Mouse (Mus musculus): Measurements from ENCODE around the gene Gm49711. TPM values are rescaled to one million over a fixed set of nuclear protein-coding genes. Genes with fewer than 3 reads are reported as not detected.

The Gm49711 gene
- polyA plus RNA-seq, 1 experiment: 0.12 TPM

DNA sequence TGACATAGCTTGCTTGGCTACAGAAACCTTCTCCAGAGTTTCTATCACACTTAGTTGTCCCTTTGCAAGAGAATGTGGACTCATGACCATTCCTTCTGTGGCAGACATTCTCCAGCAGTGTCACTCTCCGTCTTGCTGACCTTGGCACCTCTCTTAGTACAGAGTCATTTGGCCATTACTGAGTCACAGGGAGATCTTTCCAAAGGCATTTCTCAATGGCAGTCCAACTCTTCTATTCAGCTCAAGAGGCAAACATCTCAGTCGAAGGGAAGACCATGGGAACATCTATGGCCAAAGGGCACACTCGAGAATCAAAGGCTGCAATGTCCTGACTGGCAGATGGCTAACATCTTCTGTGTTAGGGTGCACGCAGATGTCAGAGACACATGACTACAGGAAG, 74.4 kb downstream of the Gm49711 start:
- no peak for TF ChIP-seq CTCF (IDR thresholded peaks at IDR 0.05; ENCODE audit: extremely low read depth, insufficient read depth, insufficient read length, insufficient replicate concordance)
- no peak for TF ChIP-seq POLR2A (IDR thresholded peaks at IDR 0.05; ENCODE audit: low read depth, low read length)
- 77% methylated on average over 4 of the region's 4 CpGs for WGBS
- no peak for DNase-seq (ENCODE audit: low read depth in 1 of 2, low spot score in 2 of 2)
- no peaks in the 10 kb centered on the region for H3K4me1 ChIP-seq (ENCODE audit: control insufficient read depth, insufficient read depth, insufficient read length)
- no peaks in the 10 kb centered on the region for H3K36me3 ChIP-seq (ENCODE audit: control insufficient read depth, insufficient read depth, low read length)
- H3K4me3 ChIP-seq (ENCODE audit: extremely low read depth, insufficient read depth, insufficient read length): no peak overlapping the region
- H3K27me3 ChIP-seq (ENCODE audit: control insufficient read depth, insufficient read depth, low read length): no peaks in the 10 kb centered on the region
- H3K27ac ChIP-seq (ENCODE audit: insufficient read depth, low read length): no peak overlapping the region

DNA sequence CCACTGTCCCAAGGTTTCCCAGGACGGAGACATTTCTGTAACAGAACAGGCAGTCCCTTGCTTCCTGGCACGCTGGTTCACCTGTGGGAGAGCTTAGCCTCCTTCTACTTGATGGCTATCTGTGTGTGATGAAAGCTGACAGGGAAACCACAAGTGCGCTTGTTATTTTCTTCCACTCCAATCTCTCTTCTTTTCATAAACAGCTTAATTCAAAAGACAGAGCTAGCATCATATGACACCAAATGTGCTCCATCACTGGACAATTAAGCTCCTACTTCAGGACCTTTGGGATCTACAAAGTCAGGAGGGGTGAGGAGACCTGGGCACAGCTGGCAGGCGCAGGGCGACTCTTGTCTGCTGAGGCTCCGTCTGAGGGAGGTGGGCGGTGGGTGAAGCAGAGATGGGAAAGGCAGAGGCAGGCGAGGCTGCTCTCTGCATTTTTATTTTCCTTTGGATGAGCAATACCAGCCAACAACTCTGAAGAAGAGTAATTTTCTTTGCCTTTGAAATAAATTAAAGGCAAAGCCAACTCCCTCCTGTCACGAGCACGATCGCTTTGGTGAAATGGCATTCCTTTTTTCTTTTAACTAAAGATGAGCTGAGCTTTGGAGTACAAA, 76.1 kb downstream of the Gm49711 start:
- Histone ChIP-seq H3K27me3 (ENCODE audit: control insufficient read depth, insufficient read depth, low read length) (no peaks in the 10 kb centered on the region), H3K4me3 (ENCODE audit: extremely low read depth, insufficient read depth, insufficient read length) (no peak overlapping the region), H3K36me3 (ENCODE audit: control insufficient read depth, insufficient read depth, low read length) (no peaks in the 10 kb centered on the region), H3K27ac (ENCODE audit: insufficient read depth, low read length) (no peak overlapping the region), H3K4me1 (ENCODE audit: control insufficient read depth, insufficient read depth, insufficient read length) (no peaks in the 10 kb centered on the region)
- TF ChIP-seq CTCF (IDR thresholded peaks at IDR 0.05; ENCODE audit: extremely low read depth, insufficient read depth, insufficient read length, insufficient replicate concordance) (no peak), POLR2A (IDR thresholded peaks at IDR 0.05; ENCODE audit: low read depth, low read length) (no peak)
- no peak for DNase-seq (ENCODE audit: low read depth in 1 of 2, low spot score in 2 of 2)
- WGBS: 89% methylated on average over 11 of the region's 11 CpGs

DNA sequence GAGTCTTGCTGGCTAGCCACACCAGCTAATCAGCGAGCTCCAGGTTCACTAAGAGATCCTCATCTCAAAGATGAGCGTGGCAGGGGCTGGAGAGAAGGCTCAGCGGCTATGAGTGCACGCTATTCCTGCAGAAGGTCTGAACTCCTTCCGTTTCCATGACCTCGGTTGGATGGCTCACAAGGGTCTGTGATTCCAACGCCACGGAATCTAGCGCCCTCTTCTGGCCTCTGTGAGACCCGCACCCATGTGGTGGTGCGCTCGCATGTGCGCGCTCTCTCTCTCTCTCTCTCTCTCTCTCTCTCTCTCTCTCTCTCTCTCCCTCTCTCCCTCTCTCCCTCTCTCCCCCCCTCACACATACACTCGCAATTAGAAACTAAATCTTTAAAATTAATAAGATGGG, 78.2 kb downstream of the Gm49711 start:
- DNase-seq (ENCODE audit: low read depth in 1 of 2, low spot score in 2 of 2): no peak
- Histone ChIP-seq H3K4me1 (ENCODE audit: control insufficient read depth, insufficient read depth, insufficient read length) (no peaks in the 10 kb centered on the region), H3K4me3 (ENCODE audit: extremely low read depth, insufficient read depth, insufficient read length) (no peak overlapping the region), H3K27ac (ENCODE audit: insufficient read depth, low read length) (no peak overlapping the region), H3K36me3 (ENCODE audit: control insufficient read depth, insufficient read depth, low read length) (no peaks in the 10 kb centered on the region), H3K27me3 (ENCODE audit: control insufficient read depth, insufficient read depth, low read length) (no peaks in the 10 kb centered on the region)
- TF ChIP-seq POLR2A (IDR thresholded peaks at IDR 0.05; ENCODE audit: low read depth, low read length): no peak
- no peak for TF ChIP-seq CTCF (IDR thresholded peaks at IDR 0.05; ENCODE audit: extremely low read depth, insufficient read depth, insufficient read length, insufficient replicate concordance)
- WGBS: 93% methylated on average over 15 of the region's 15 CpGs

DNA sequence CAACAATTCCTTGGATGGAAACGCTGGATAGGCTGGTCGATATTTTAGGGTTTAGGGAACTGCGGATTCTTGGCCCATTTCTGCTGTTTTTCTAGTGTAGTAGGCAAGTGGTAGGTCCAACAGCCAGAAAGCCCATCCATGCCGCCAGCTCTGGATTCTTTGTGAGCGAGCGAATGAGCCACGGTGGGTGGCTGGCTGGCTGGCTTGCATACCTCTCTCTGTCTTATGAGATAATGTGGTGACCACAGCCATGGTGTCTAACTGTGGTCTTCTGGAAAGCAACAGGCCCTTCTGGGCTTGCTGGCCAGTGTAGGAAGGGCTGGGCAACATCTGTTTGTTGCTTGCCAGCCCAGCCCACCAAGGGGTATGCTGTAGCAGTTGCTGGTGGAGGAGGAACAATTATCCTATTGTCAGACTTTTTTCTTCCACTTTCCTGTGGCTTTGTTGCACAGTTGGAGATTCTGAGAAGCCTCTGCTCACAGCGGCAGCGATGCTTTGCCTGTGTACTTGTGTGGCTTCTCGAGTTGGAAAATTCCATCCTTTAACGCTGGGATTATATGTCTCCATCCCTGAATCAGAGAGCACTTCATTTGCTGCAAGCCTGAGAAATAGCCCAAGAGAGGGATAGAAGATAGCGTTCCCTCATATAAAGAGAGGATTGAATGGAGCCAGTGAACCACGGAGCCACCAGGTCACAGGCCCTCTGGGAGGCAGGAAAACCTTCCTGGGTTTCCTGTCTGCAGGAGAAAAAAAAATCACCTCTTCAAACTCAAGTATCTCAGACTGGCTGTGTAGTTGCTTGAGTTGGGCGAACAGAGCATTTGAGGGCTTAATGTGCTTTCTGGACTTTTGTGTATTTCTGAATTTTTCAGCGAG, 81.5 kb downstream of the Gm49711 start:
- Histone ChIP-seq H3K4me3 (ENCODE audit: extremely low read depth, insufficient read depth, insufficient read length) (no peak overlapping the region), H3K36me3 (ENCODE audit: control insufficient read depth, insufficient read depth, low read length) (no peaks in the 10 kb centered on the region), H3K4me1 (ENCODE audit: control insufficient read depth, insufficient read depth, insufficient read length) (no peaks in the 10 kb centered on the region), H3K27me3 (ENCODE audit: control insufficient read depth, insufficient read depth, low read length) (no peaks in the 10 kb centered on the region), H3K27ac (ENCODE audit: insufficient read depth, low read length) (no peak overlapping the region)
- WGBS: 77% methylated on average over 15 of the region's 15 CpGs
- DNase-seq (ENCODE audit: low read depth in 1 of 2, low spot score in 2 of 2): no peak
- TF ChIP-seq POLR2A (IDR thresholded peaks at IDR 0.05; ENCODE audit: low read depth, low read length) (no peak), CTCF (IDR thresholded peaks at IDR 0.05; ENCODE audit: extremely low read depth, insufficient read depth, insufficient read length, insufficient replicate concordance) (no peak)

DNA sequence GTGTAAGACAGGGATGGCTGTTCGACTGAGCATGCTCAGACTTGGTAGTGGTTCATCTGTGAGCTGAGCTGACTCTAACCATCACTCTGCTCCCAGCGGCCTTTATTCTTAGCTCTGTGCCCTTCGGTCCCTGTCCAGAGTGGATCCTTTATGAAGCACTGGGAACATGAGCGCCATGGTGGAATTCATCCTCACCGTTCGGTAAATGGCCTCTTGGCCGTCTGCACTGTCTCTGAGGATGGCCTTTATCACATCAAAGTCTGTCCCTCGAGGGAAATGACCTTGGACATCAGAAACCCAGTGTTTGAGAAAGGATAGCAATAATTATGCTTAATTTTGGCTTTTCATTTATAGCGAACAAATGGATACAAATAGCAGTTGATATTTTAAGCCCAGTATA, 82.2 kb downstream of the Gm49711 start:
- no peaks in the 10 kb centered on the region for H3K4me1 ChIP-seq (ENCODE audit: control insufficient read depth, insufficient read depth, insufficient read length)
- no peaks in the 10 kb centered on the region for H3K27me3 ChIP-seq (ENCODE audit: control insufficient read depth, insufficient read depth, low read length)
- no peaks in the 10 kb centered on the region for H3K36me3 ChIP-seq (ENCODE audit: control insufficient read depth, insufficient read depth, low read length)
- TF ChIP-seq POLR2A (IDR thresholded peaks at IDR 0.05; ENCODE audit: low read depth, low read length): no peak
- TF ChIP-seq CTCF (IDR thresholded peaks at IDR 0.05; ENCODE audit: extremely low read depth, insufficient read depth, insufficient read length, insufficient replicate concordance): no peak
- H3K27ac ChIP-seq (ENCODE audit: insufficient read depth, low read length): no peak overlapping the region
- H3K4me3 ChIP-seq (ENCODE audit: extremely low read depth, insufficient read depth, insufficient read length): no peak overlapping the region
- DNase-seq (ENCODE audit: low read depth in 1 of 2, low spot score in 2 of 2): no peak
- 90% methylated on average over 9 of the region's 9 CpGs for WGBS

DNA sequence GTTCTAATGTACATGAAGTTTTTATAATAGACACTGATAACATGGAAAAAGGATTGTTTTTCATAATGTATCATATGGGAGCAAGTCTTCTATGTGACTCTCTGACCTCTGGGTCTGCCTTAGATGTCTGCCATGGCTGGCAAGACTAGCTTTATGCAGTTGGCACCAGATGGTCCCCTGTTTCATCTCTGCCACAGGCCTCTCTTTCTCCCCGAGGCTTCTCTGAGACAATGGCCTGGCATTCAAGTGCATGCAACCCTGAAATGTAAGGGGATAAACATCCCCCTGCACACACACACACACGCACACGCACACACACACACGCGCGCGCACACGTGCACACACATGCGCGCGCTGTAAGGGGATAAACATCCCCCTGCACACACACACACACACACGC, 82.9 kb downstream of the Gm49711 start:
- no peak for DNase-seq (ENCODE audit: low read depth in 1 of 2, low spot score in 2 of 2)
- no peak for TF ChIP-seq CTCF (IDR thresholded peaks at IDR 0.05; ENCODE audit: extremely low read depth, insufficient read depth, insufficient read length, insufficient replicate concordance)
- no peak for TF ChIP-seq POLR2A (IDR thresholded peaks at IDR 0.05; ENCODE audit: low read depth, low read length)
- no peaks in the 10 kb centered on the region for H3K36me3 ChIP-seq (ENCODE audit: control insufficient read depth, insufficient read depth, low read length)
- WGBS: 93% methylated on average over 12 of the region's 12 CpGs
- no peaks in the 10 kb centered on the region for H3K27me3 ChIP-seq (ENCODE audit: control insufficient read depth, insufficient read depth, low read length)
- no peaks in the 10 kb centered on the region for H3K4me1 ChIP-seq (ENCODE audit: control insufficient read depth, insufficient read depth, insufficient read length)
- no peak overlapping the region for H3K27ac ChIP-seq (ENCODE audit: insufficient read depth, low read length)
- H3K4me3 ChIP-seq (ENCODE audit: extremely low read depth, insufficient read depth, insufficient read length): no peak overlapping the region

Data from spleen, adult 2 months (tissue).